Mouse (Mus musculus) kidney, adult 2 months (tissue): ENCODE data around the gene 9230102O04Rik.

Experiments
- CTCF ChIP-seq: fragments of 200-500 bp; conservative IDR thresholded peaks from 2 replicates; pipeline ENCODE4 v1.5.1; 2011; ENCODE audit warnings: low read depth, mild to moderate bottlenecking, control low read depth, low read length, moderate library complexity, mixed read lengths; ENCODE audit not compliant: insufficient read depth, insufficient read length
- POLR2A ChIP-seq: fragments of 200-500 bp; IDR thresholded peaks from one replicate; pipeline ENCODE4 v1.6.1; 2011; ENCODE audit warnings: low read depth, low read length, control low read depth

- no peak for TF ChIP-seq POLR2A
- TF ChIP-seq CTCF, result no peak
These were observed 15.6 kb downstream of the 9230102O04Rik start for GRCm38 (mm10) chr2:9873757-9874156.
